Mouse (Mus musculus) forebrain, embryonic 12.5 days (tissue): Measurements from ENCODE around the gene Otud1. TPM values are rescaled to one million over a fixed set of nuclear protein-coding genes. Genes with fewer than 3 reads are reported as not detected.
A peak's percentile ranks its signal among the peaks of the same experiment; 100 is the strongest.

Experiments used
- ATAC-seq: fragments of 200-750 bp; cut with Nextera tagmentation; 2 replicates; pipeline ENCODE4 v1.8.0; 2017; ENCODE audit warnings: moderate TSS enrichment; ENCODE audit not compliant: low FRiP score
- H3K27ac ChIP-seq: fragments of 300-500 bp; sonication (generic); 2 replicates; pipeline ENCODE4 v1.5.1; 2016; ENCODE audit warnings: mild to moderate bottlenecking
- H3K27me3 ChIP-seq: fragments of 300-500 bp; sonication (generic); 2 replicates; pipeline ENCODE4 v1.6.1; 2016; ENCODE audit warnings: mild to moderate bottlenecking
- H3K36me3 ChIP-seq: fragments of 300-500 bp; sonication (generic); replicated peaks from 2 replicates; pipeline ENCODE4 v1.6.1; 2016; ENCODE audit warnings: mild to moderate bottlenecking
- H3K4me1 ChIP-seq: fragments of 300-500 bp; sonication (generic); 2 replicates; pipeline ENCODE4 v1.6.1; 2016
- H3K4me2 ChIP-seq: fragments of 300-500 bp; sonication (generic); 2 replicates; pipeline ENCODE4 v1.6.1; 2016; ENCODE audit warnings: mild to moderate bottlenecking, moderate library complexity
- H3K4me3 ChIP-seq: fragments of 300-500 bp; sonication (generic); replicated peaks from 2 replicates; pipeline ENCODE4 v1.5.1; 2016; ENCODE audit warnings: mild to moderate bottlenecking
- H3K9ac ChIP-seq: fragments of 300-500 bp; sonication (generic); 2 replicates; pipeline ENCODE4 v1.6.1; 2016; ENCODE audit warnings: mild to moderate bottlenecking
- H3K9me3 ChIP-seq: fragments of 300-500 bp; sonication (generic); 2 replicates; pipeline ENCODE4 v1.6.1; 2016
- WGBS: fragments of 180-500 bp; shearing (Covaris S2); methylation state at CpG from one replicate; pipeline ENCODE4 v1.1.7; 2016; 5-methylcytosine and 5-hydroxymethylcytosine counted together
- polyA plus RNA-seq: library from polyadenylated mRNA; unstranded; fragments of >200 nt; fragmentation: Nextera tagmentation; extraction: Ambion mirVana; gene quantifications from 2 replicates; pipeline ENCODE4 v1.2.1, GENCODE M21; 2016

Otud1 gene
- polyA plus RNA-seq, 1 experiment from 2014 or later: 1.2 TPM

GRCm38 (mm10) chr2:19657881-19658589 lies 483 bp downstream of the Otud1 start:
- Histone ChIP-seq H3K9me3 (no peaks in the 10 kb centered on the region), H3K36me3 (no peaks in the 10 kb centered on the region), H3K4me1 (peaks cover 16% of the 10 kb centered on the region), H3K27ac (peak overlapping the region; percentile 76), H3K4me2 (peak overlapping the region; percentile 80), H3K9ac (peak overlapping the region; percentile 78), H3K27me3 (peaks cover 24% of the 10 kb centered on the region), H3K4me3 (peak overlapping the region; percentile 77)
- 1% methylated on average over 69 of the region's 108 CpGs for WGBS
- ATAC-seq: peak; percentile 87

GRCm38 (mm10) chr2:19658661-19659384 lies 1.3 kb downstream of the Otud1 start:
- peak overlapping the region; percentile 78 for H3K9ac ChIP-seq
- H3K4me1 ChIP-seq: peaks cover 16% of the 10 kb centered on the region
- peak overlapping the region; percentile 80 for H3K4me2 ChIP-seq
- ATAC-seq: no peak; the same call in 1 of the 2 replicates
- peaks cover 24% of the 10 kb centered on the region for H3K27me3 ChIP-seq
- H3K9me3 ChIP-seq: no peaks in the 10 kb centered on the region
- H3K27ac ChIP-seq: no peak overlapping the region
- 2% methylated on average over 46 of the region's 49 CpGs for WGBS
- peak overlapping the region; percentile 77 for H3K4me3 ChIP-seq
- no peaks in the 10 kb centered on the region for H3K36me3 ChIP-seq

- H3K4me1 ChIP-seq: peaks cover 30% of the 10 kb centered on the region
- no peak for ATAC-seq
- no peak overlapping the region for H3K4me3 ChIP-seq
- H3K27me3 ChIP-seq: peaks cover 16% of the 10 kb centered on the region
- no peaks in the 10 kb centered on the region for H3K36me3 ChIP-seq
- H3K4me2 ChIP-seq: no peak overlapping the region
- no peak overlapping the region for H3K27ac ChIP-seq
- no peak overlapping the region for H3K9ac ChIP-seq
- H3K9me3 ChIP-seq: no peaks in the 10 kb centered on the region
These were observed 3.3 kb downstream of the Otud1 start for GRCm38 (mm10) chr2:19660875-19661274.

GRCm38 (mm10) chr2:19663146-19663848 lies 5.7 kb downstream of the Otud1 start:
- Histone ChIP-seq H3K36me3 (no peaks in the 10 kb centered on the region), H3K27me3 (peaks cover 14% of the 10 kb centered on the region), H3K4me1 (peaks cover 24% of the 10 kb centered on the region), H3K4me2 (no peak overlapping the region), H3K9ac (no peak overlapping the region), H3K4me3 (no peak overlapping the region), H3K27ac (no peak overlapping the region), H3K9me3 (no peaks in the 10 kb centered on the region)
- WGBS: 78% methylated on average over 4 of the region's 4 CpGs
- no peak for ATAC-seq

GRCm38 (mm10) chr2:19664147-19664546 lies 6.6 kb downstream of the Otud1 start:
- no peak overlapping the region for H3K27ac ChIP-seq
- no peaks in the 10 kb centered on the region for H3K36me3 ChIP-seq
- WGBS: 33% methylated on average over 6 of the region's 6 CpGs
- H3K4me3 ChIP-seq: no peak overlapping the region
- H3K4me2 ChIP-seq: no peak overlapping the region
- no peak overlapping the region for H3K9ac ChIP-seq
- H3K9me3 ChIP-seq: no peaks in the 10 kb centered on the region
- peak; percentile 53; the same call in 1 of the 2 replicates for ATAC-seq
- H3K4me1 ChIP-seq: peaks cover 16% of the 10 kb centered on the region
- peaks cover 6% of the 10 kb centered on the region for H3K27me3 ChIP-seq

- Histone ChIP-seq H3K27ac (no peak overlapping the region), H3K4me1 (peaks cover 14% of the 10 kb centered on the region), H3K36me3 (no peaks in the 10 kb centered on the region), H3K9me3 (no peaks in the 10 kb centered on the region), H3K4me2 (no peak overlapping the region), H3K27me3 (peaks cover 3% of the 10 kb centered on the region; the same call in 1 of the 2 replicates), H3K9ac (no peak overlapping the region), H3K4me3 (no peak overlapping the region)
- WGBS: 15% methylated on average over 7 of the region's 7 CpGs
- ATAC-seq: 0 out of 2 replicates have a peak, but pooled peaks have one; percentile 21
These were observed 7.3 kb downstream of the Otud1 start for GRCm38 (mm10) chr2:19664555-19665475.

- no peak overlapping the region for H3K4me3 ChIP-seq
- no peaks in the 10 kb centered on the region for H3K36me3 ChIP-seq
- H3K9me3 ChIP-seq: no peaks in the 10 kb centered on the region
- 36% methylated on average over 3 of the region's 3 CpGs for WGBS
- no peak overlapping the region for H3K9ac ChIP-seq
- ATAC-seq: peak; percentile 49; the same call in 1 of the 2 replicates
- no peak overlapping the region for H3K27ac ChIP-seq
- peaks cover 14% of the 10 kb centered on the region for H3K4me1 ChIP-seq
- H3K4me2 ChIP-seq: no peak overlapping the region
- peaks cover 3% of the 10 kb centered on the region; the same call in 1 of the 2 replicates for H3K27me3 ChIP-seq
These were observed 8.3 kb downstream of the Otud1 start for GRCm38 (mm10) chr2:19665841-19666240.

GRCm38 (mm10) chr2:19670851-19671688 lies 13.5 kb downstream of the Otud1 start:
- Histone ChIP-seq H3K4me2 (no peak overlapping the region), H3K4me3 (no peak overlapping the region), H3K9me3 (no peaks in the 10 kb centered on the region), H3K27ac (no peak overlapping the region), H3K27me3 (0 out of 2 replicates have a peak, but pooled peaks cover 3% of the 10 kb centered on the region), H3K4me1 (no peaks in the 10 kb centered on the region), H3K36me3 (no peaks in the 10 kb centered on the region), H3K9ac (no peak overlapping the region)
- WGBS: 88% methylated on average over 13 of the region's 13 CpGs
- ATAC-seq: no peak

- Histone ChIP-seq H3K4me2 (no peak overlapping the region), H3K9ac (no peak overlapping the region), H3K27ac (no peak overlapping the region), H3K27me3 (no peaks in the 10 kb centered on the region), H3K36me3 (no peaks in the 10 kb centered on the region), H3K4me3 (no peak overlapping the region), H3K4me1 (no peaks in the 10 kb centered on the region), H3K9me3 (no peaks in the 10 kb centered on the region)
- ATAC-seq: no peak
- WGBS: 51% methylated on average over 3 of the region's 3 CpGs
These were observed 25.4 kb downstream of the Otud1 start for GRCm38 (mm10) chr2:19682997-19683396.

- ATAC-seq: no peak
- 58% methylated on average over 14 of the region's 14 CpGs for WGBS
- no peak overlapping the region for H3K27ac ChIP-seq
- H3K27me3 ChIP-seq: no peaks in the 10 kb centered on the region
- H3K4me2 ChIP-seq: no peak overlapping the region
- no peaks in the 10 kb centered on the region for H3K9me3 ChIP-seq
- H3K4me1 ChIP-seq: no peaks in the 10 kb centered on the region
- H3K36me3 ChIP-seq: no peaks in the 10 kb centered on the region
- H3K9ac ChIP-seq: no peak overlapping the region
- no peak overlapping the region for H3K4me3 ChIP-seq
These were observed 28.1 kb downstream of the Otud1 start for GRCm38 (mm10) chr2:19685489-19686147.
